ENCODE assay signal across 1 mouse cellular context in the genomic region with DNA sequence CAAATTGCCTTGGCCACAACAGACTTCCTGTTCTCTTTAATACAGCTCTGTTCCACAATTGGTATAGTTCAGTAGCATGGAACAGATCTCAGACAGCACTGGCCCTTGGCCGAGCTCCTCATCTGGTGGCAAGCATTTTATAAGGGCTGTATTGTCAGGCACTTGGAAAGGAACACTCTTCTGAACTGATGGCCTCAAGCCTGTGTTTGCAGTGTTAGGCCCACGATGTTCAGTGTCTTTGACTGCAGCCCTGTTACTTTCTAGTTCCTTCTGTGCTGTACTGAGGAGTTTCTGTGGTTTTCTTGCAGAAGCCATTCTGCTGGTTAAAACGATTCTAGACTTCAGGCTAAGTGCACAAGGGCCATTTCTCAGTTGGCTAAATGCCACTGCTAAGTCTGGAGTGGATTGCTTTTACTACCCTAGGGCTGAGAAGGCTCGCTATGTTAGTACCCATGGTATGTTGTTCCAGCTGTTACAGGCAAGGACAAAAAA.
TF ChIP-seq lines count a peak whose summit lies in the region.

No protein-coding gene starts in this region.

TF ChIP-seq in CH12.LX, 34 proteins besides CTCF, POLR2A, EP300 and RAD21 (continued from another document):
- TF ChIP-seq SIN3A (IDR thresholded peaks at IDR 0.05; ENCODE audit: low read length) (peak; percentile 55; the same call in 1 of the 2 replicates), JUND (conservative IDR thresholded peaks at IDR 0.05; ENCODE audit: low read depth, low read length) (peak; percentile 14; the same call in 1 of the 2 replicates), POLR2AphosphoS2 (IDR thresholded peaks at IDR 0.05; ENCODE audit: low read depth, low read length) (no peak), ZMIZ1 (IDR thresholded peaks at IDR 0.05; ENCODE audit: low read depth, low read length) (0 out of 2 replicates have a peak, but pooled peaks have one; percentile 22), UBTF (IDR thresholded peaks at IDR 0.05; ENCODE audit: low read depth, low read length) (peak; percentile 59; the same call in 1 of the 2 replicates), ZC3H11A (IDR thresholded peaks at IDR 0.05; ENCODE audit: low read depth, low read length) (no peak), MEF2A (IDR thresholded peaks at IDR 0.05; ENCODE audit: borderline replicate concordance, low read depth, low read length) (peak; percentile 31; the same call in 1 of the 2 replicates), CHD1 (IDR thresholded peaks at IDR 0.05; ENCODE audit: low read depth, low read length) (no peak; the same call in 1 of the 2 replicates), MYC (IDR thresholded peaks at IDR 0.05; ENCODE audit: low read depth, low read length) (peak; percentile 66), NRF1 (IDR thresholded peaks at IDR 0.05; ENCODE audit: low read depth, low read length) (no peak), TBP (conservative IDR thresholded peaks at IDR 0.05; ENCODE audit: low read depth, low read length) (0 out of 2 replicates have a peak, but pooled peaks have one; percentile 22), RCOR1 (conservative IDR thresholded peaks at IDR 0.05; ENCODE audit: low read depth, low read length) (0 out of 2 replicates have a peak, but pooled peaks have one; percentile 45), KAT2A (IDR thresholded peaks at IDR 0.05; ENCODE audit: insufficient replicate concordance, low read length) (0 out of 2 replicates have a peak, but pooled peaks have one; percentile 47), HCFC1 (IDR thresholded peaks at IDR 0.05; ENCODE audit: low read depth, low read length) (no peak), ETS1 (conservative IDR thresholded peaks at IDR 0.05; ENCODE audit: low read depth, low read length) (0 out of 2 replicates have a peak, but pooled peaks have one; percentile 15), ELF1 (IDR thresholded peaks at IDR 0.05; ENCODE audit: low read depth, low read length) (no peak), TCF12 (IDR thresholded peaks at IDR 0.05; ENCODE audit: low read depth, low read length) (peak; percentile 44; the same call in 1 of the 2 replicates)
